ENCODE assay signal across 25 mouse cellular contexts in genomic region chr7:137208556-137208955, GRCm38 (mm10).
A peak's percentile ranks its signal among the peaks of the same experiment; 100 is the strongest.
DNase-seq lines count a peak whose midpoint lies in the region; ATAC-seq and TF ChIP-seq lines count a peak whose summit lies in the region.
"Had no signal": no experiment of that assay in that cellular context is flagged by ENCODE, and none has a peak within 500 bp of the region (broad histone marks: within the 10 kb centered on the region; RNA-seq: fewer than 3 reads in every experiment).

No protein-coding gene starts in this region.

- H3K4me3 ChIP-seq in midbrain, embryonic 12.5 days: no peak overlapping the region
- H3K4me3 ChIP-seq in midbrain, postnatal 0 days (ENCODE audit: low read depth, low read length): no peak overlapping the region
- no peak overlapping the region for H3K4me3 ChIP-seq in hindbrain, embryonic 13.5 days
- H3K4me3 ChIP-seq in limb, embryonic 10.5 days: no peak overlapping the region
- no peak overlapping the region for H3K4me3 ChIP-seq in neural tube, embryonic 14.5 days (ENCODE audit: low read depth, low read length)
- H3K4me3 ChIP-seq: embryonic facial prominence, embryonic 15.5 days; heart, embryonic 12.5 days; liver, embryonic 13.5 days; myocyte had no signal

- H3K27ac ChIP-seq in midbrain, embryonic 12.5 days (replicated peaks): 0 out of 2 replicates have a peak overlapping the region, but pooled peaks have one; percentile 8
- H3K27ac ChIP-seq in midbrain, postnatal 0 days (ENCODE audit: low read depth, low read length): no peak overlapping the region
- peak overlapping the region; percentile 81 for H3K27ac ChIP-seq in hindbrain, embryonic 13.5 days
- no peak overlapping the region for H3K27ac ChIP-seq in limb, embryonic 10.5 days
- H3K27ac ChIP-seq in neural tube, embryonic 14.5 days (ENCODE audit: low read depth, low read length): peak overlapping the region; percentile 78; the same call in 1 of the 2 replicates
- H3K27ac ChIP-seq: embryonic facial prominence, embryonic 15.5 days; kidney, postnatal 0 days; liver, embryonic 13.5 days had no signal

- H3K9me3 ChIP-seq in midbrain, embryonic 12.5 days: no peaks in the 10 kb centered on the region
- H3K9me3 ChIP-seq in midbrain, postnatal 0 days (ENCODE audit: low read length): no peaks in the 10 kb centered on the region
- H3K9me3 ChIP-seq in hindbrain, embryonic 13.5 days: no peaks in the 10 kb centered on the region
- H3K9me3 ChIP-seq in limb, embryonic 10.5 days (replicated peaks): no peaks in the 10 kb centered on the region
- no peaks in the 10 kb centered on the region for H3K9me3 ChIP-seq in neural tube, embryonic 14.5 days (ENCODE audit: control insufficient read depth, low read length)
- H3K9me3 ChIP-seq: embryonic facial prominence, embryonic 15.5 days; heart, embryonic 12.5 days; liver, embryonic 13.5 days had no signal

- 0 out of 2 replicates have a peak, but pooled peaks cover 4% of the 10 kb centered on the region for H3K36me3 ChIP-seq in midbrain, embryonic 12.5 days
- H3K36me3 ChIP-seq in midbrain, postnatal 0 days (ENCODE audit: insufficient read depth, low read length): no peaks in the 10 kb centered on the region
- peaks cover 10% of the 10 kb centered on the region; the same call in 1 of the 2 replicates for H3K36me3 ChIP-seq in hindbrain, embryonic 13.5 days
- peaks cover 18% of the 10 kb centered on the region for H3K36me3 ChIP-seq in limb, embryonic 10.5 days
- no peaks in the 10 kb centered on the region for H3K36me3 ChIP-seq in neural tube, embryonic 14.5 days (ENCODE audit: control insufficient read depth, insufficient read depth, low read length)
- H3K36me3 ChIP-seq: embryonic facial prominence, embryonic 15.5 days; heart, embryonic 12.5 days; liver, embryonic 13.5 days had no signal

- WGBS in midbrain, embryonic 12.5 days: 66% methylated on average over 5 of the region's 5 CpGs
- 81% methylated on average over 5 of the region's 5 CpGs for WGBS in midbrain, postnatal 0 days
- WGBS in hindbrain, embryonic 13.5 days: 58% methylated on average over 5 of the region's 5 CpGs
- WGBS in limb, embryonic 10.5 days: 10% methylated on average over 5 of the region's 5 CpGs
- WGBS in neural tube, embryonic 14.5 days: 29% methylated on average over 5 of the region's 5 CpGs

- H3K27me3 ChIP-seq in midbrain, embryonic 12.5 days: peaks cover 4% of the 10 kb centered on the region; the same call in 1 of the 2 replicates
- no peaks in the 10 kb centered on the region for H3K27me3 ChIP-seq in midbrain, postnatal 0 days (ENCODE audit: insufficient read depth, low read length)
- no peaks in the 10 kb centered on the region for H3K27me3 ChIP-seq in hindbrain, embryonic 13.5 days
- peaks cover 50% of the 10 kb centered on the region for H3K27me3 ChIP-seq in limb, embryonic 10.5 days (ENCODE audit: low read depth, poor library complexity, severe bottlenecking)
- H3K27me3 ChIP-seq in neural tube, embryonic 14.5 days (ENCODE audit: control insufficient read depth, insufficient read depth, low read length): no peaks in the 10 kb centered on the region
- H3K27me3 ChIP-seq: embryonic facial prominence, embryonic 15.5 days; heart, embryonic 12.5 days; liver, embryonic 13.5 days had no signal

- no peak for DNase-seq in midbrain, postnatal 0 days (ENCODE audit: low spot score)
- DNase-seq in limb, embryonic 10.5 days (ENCODE audit: low spot score): peak; percentile 57
- no peak for DNase-seq in thymus, postnatal 10 days (ENCODE audit: low spot score in 2 of 2)
- DNase-seq: adrenal gland, postnatal 10 days; cerebellum, adult 2 months; cerebellum, postnatal 25 days; embryo, embryonic 11 days; gastrocnemius, postnatal 10 days; heart, postnatal 10 days; kidney, adult 2 months; liver, embryonic 13.5 days; lung, adult 2 months; retina, postnatal 1 day; right cerebral cortex, postnatal 25 days; spleen, adult 18-20 months had no signal

- no peak for TF ChIP-seq CTCF in midbrain, postnatal 0 days (IDR thresholded peaks at IDR 0.05)

- ATAC-seq in midbrain, embryonic 12.5 days (ENCODE audit: low FRiP score, low read depth): no peak
- ATAC-seq in midbrain, postnatal 0 days (ENCODE audit: low FRiP score): no peak
- ATAC-seq in hindbrain, embryonic 13.5 days (ENCODE audit: low FRiP score): no peak
- ATAC-seq in neural tube, embryonic 14.5 days (ENCODE audit: low read depth): no peak
- ATAC-seq in megakaryocyte-erythroid progenitor cell, adult 5-6 weeks (replicated peaks; ENCODE audit: low FRiP score, low TSS enrichment, poor library complexity, severe bottlenecking): no peak
- ATAC-seq: activated CD4-positive, CD25-positive, alpha-beta regulatory T cell, adult 4 months; forebrain, embryonic 14.5 days had no signal

- H3K4me2 ChIP-seq in midbrain, embryonic 12.5 days (replicated peaks): no peak overlapping the region
- H3K4me2 ChIP-seq in midbrain, postnatal 0 days (ENCODE audit: low read depth, low read length, poor library complexity, severe bottlenecking): no peak overlapping the region
- no peak overlapping the region for H3K4me2 ChIP-seq in hindbrain, embryonic 13.5 days
- H3K4me2 ChIP-seq in neural tube, embryonic 14.5 days (ENCODE audit: low read depth, low read length): no peak overlapping the region
- H3K4me2 ChIP-seq: embryonic facial prominence, embryonic 15.5 days; heart, embryonic 12.5 days; liver, embryonic 13.5 days had no signal

- peaks cover 32% of the 10 kb centered on the region for H3K4me1 ChIP-seq in midbrain, embryonic 12.5 days
- no peaks in the 10 kb centered on the region for H3K4me1 ChIP-seq in midbrain, postnatal 0 days (ENCODE audit: insufficient read depth, low read length)
- peaks cover 92% of the 10 kb centered on the region for H3K4me1 ChIP-seq in hindbrain, embryonic 13.5 days (replicated peaks)
- peaks cover 66% of the 10 kb centered on the region for H3K4me1 ChIP-seq in limb, embryonic 10.5 days
- peaks cover 60% of the 10 kb centered on the region for H3K4me1 ChIP-seq in neural tube, embryonic 14.5 days (ENCODE audit: control insufficient read depth, insufficient read depth, low read length)
- H3K4me1 ChIP-seq: heart, embryonic 12.5 days; liver, embryonic 13.5 days had no signal

- H3K9ac ChIP-seq in midbrain, embryonic 12.5 days (replicated peaks): no peak overlapping the region
- no peak overlapping the region for H3K9ac ChIP-seq in midbrain, postnatal 0 days (replicated peaks; ENCODE audit: low read length, poor library complexity, severe bottlenecking)
- no peak overlapping the region for H3K9ac ChIP-seq in hindbrain, embryonic 13.5 days
- no peak overlapping the region for H3K9ac ChIP-seq in neural tube, embryonic 14.5 days (replicated peaks; ENCODE audit: low read depth, low read length)
- H3K9ac ChIP-seq: embryonic facial prominence, embryonic 15.5 days; heart, embryonic 12.5 days; liver, embryonic 13.5 days had no signal

Comparison
In these comparisons a context has a peak if more than half of its experiments do, and no peak if none do; other contexts are left out.
1. H3K27ac ChIP-seq: peak in midbrain, embryonic 12.5 days (single experiment), hindbrain, embryonic 13.5 days (single experiment) and neural tube, embryonic 14.5 days (single experiment); none in midbrain, postnatal 0 days (single experiment) and limb, embryonic 10.5 days (single experiment).